Mouse (Mus musculus) forebrain, embryonic 16.5 days (tissue): ENCODE measurements at regions not wholly inside any gene's neighbourhood (a gene's known extent, or its start where the extent isn't known, plus 50 kb on each side); places are given as distances from the start of the nearest gene placed in this dataset.

ENCODE experiments used
- ATAC-seq: fragments of 200-750 bp; cut with Nextera tagmentation; 2 replicates; pipeline ENCODE4 v1.8.0; 2017; ENCODE audit warnings: mild to moderate bottlenecking, moderate library complexity
- H3K27ac ChIP-seq: fragments of 300-500 bp; sonication (generic); 2 replicates; pipeline ENCODE4 v1.5.1; 2014; ENCODE audit warnings: low read length, control low read depth
- H3K27me3 ChIP-seq: fragments of 300-500 bp; sonication (generic); replicated peaks from 2 replicates; pipeline ENCODE4 v1.6.1; 2014; ENCODE audit warnings: low read length; ENCODE audit not compliant: control insufficient read depth, insufficient read depth
- H3K36me3 ChIP-seq: fragments of 300-500 bp; sonication (generic); 2 replicates; pipeline ENCODE4 v1.6.1; 2014; ENCODE audit not compliant: control insufficient read depth, insufficient read depth
- H3K4me1 ChIP-seq: fragments of 300-500 bp; sonication (generic); replicated peaks from 2 replicates; pipeline ENCODE4 v1.6.1; 2014; ENCODE audit warnings: low read length; ENCODE audit not compliant: control insufficient read depth, insufficient read depth
- H3K4me2 ChIP-seq: fragments of 300-500 bp; sonication (generic); 2 replicates; pipeline ENCODE4 v1.6.1; 2014; ENCODE audit warnings: mild to moderate bottlenecking, low read length, control low read depth
- H3K4me3 ChIP-seq: fragments of 300-500 bp; sonication (generic); replicated peaks from 2 replicates; pipeline ENCODE4 v1.5.1; 2014; ENCODE audit warnings: mild to moderate bottlenecking, low read length, control low read depth
- H3K9ac ChIP-seq: fragments of 300-500 bp; sonication (generic); replicated peaks from 2 replicates; pipeline ENCODE4 v1.6.1; 2014; ENCODE audit warnings: low read depth, low read length, control low read depth
- H3K9me3 ChIP-seq: fragments of 300-500 bp; sonication (generic); 2 replicates; pipeline ENCODE4 v1.6.1; 2016; ENCODE audit warnings: low read length; ENCODE audit not compliant: control insufficient read depth
- WGBS: fragments of 180-500 bp; shearing (Covaris S2); extraction: QIAGEN DNeasy Blood & Tissue Kit; methylation state at CpG from one replicate; pipeline ENCODE4 v1.1.7; 2014; 5-methylcytosine and 5-hydroxymethylcytosine counted together

DNA sequence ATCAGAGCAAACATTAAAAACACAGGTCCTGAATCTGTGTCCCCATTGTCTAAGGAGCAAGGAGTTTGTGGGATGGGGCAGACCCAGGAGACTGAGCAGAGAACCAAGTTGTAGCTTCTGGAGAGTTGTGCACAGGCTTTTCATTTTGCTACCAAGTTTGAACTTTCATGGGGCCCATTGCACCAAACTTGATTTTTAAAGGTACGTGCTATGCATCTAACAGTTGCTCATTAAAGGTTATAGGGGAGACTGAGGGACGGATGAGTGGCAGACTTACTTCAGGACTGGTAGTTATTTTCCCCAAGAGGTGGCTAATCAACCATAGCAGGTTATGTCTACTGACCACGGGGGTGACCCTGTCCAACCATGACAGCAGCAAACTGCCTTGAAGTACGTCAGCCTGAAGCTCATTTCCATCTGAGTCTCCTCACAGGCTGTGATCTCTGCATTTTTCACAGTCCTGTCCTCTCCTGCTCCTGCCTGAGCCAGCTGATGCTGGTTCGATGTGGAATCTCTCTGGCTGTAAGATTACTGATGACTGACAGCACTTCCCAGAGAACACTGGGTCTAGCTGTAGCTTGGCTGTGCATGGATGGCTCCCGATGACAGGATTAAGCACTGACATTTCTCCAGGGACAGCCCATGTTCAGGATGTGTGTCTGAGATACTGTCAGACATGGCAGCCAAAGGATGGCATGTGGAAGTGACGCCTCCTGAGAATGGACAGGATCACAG lies 590.9 kb upstream of the Plxna2 start:
- Histone ChIP-seq H3K4me3 (no peak overlapping the region), H3K4me1 (peaks cover 8% of the 10 kb centered on the region; the same call in 1 of the 2 replicates), H3K27ac (no peak overlapping the region), H3K36me3 (no peaks in the 10 kb centered on the region), H3K9ac (no peak overlapping the region), H3K9me3 (no peaks in the 10 kb centered on the region), H3K27me3 (no peaks in the 10 kb centered on the region), H3K4me2 (no peak overlapping the region)
- no peak for ATAC-seq
- WGBS: 87% methylated on average over 7 of the region's 7 CpGs

DNA sequence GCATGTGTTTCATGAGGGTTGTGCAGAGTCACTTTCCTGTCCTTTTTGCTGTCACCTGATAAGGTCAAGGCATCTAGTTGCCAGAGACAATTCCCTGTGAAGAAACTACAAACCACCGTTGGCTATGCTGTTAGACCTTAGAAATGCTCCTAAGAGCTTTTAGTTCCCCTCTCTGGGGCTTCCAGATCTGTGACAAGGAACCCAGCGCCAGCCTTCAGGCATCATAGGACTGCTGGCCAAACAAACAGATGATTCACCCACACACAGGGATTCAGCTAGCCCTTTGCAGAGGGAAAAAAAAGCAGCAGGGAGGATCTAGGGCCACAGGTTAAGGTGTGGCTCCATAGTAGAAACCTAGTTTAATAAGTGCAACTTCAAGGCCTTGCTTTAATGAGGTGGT lies 591.8 kb upstream of the Plxna2 start:
- Histone ChIP-seq H3K4me3 (no peak overlapping the region), H3K27me3 (no peaks in the 10 kb centered on the region), H3K9ac (no peak overlapping the region), H3K4me2 (no peak overlapping the region), H3K9me3 (no peaks in the 10 kb centered on the region), H3K36me3 (no peaks in the 10 kb centered on the region), H3K4me1 (peaks cover 8% of the 10 kb centered on the region; the same call in 1 of the 2 replicates), H3K27ac (no peak overlapping the region)
- 70% methylated on average over 2 of the region's 2 CpGs for WGBS
- ATAC-seq: no peak

DNA sequence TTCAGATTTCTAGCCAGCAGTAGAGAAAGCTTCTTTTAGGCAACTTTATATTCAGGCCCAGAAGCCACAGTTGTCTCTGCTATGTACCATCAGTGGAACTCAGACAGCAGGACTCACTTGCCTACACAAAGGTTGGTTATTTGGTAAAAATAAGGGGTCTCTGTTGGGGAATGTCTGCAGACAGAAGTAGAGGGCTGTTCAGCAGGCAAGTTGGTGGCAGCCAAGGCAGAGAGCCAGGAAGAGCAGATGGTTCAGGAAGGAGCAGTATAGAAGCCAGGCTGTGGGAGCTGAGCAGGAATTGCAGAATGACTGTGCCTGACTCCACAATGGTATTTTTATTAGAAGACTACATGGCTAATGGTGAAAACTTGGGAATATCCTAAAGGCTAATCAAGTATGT lies 598.7 kb upstream of the Plxna2 start:
- no peaks in the 10 kb centered on the region for H3K9me3 ChIP-seq
- no peak overlapping the region for H3K9ac ChIP-seq
- peak overlapping the region; percentile 59 for H3K27ac ChIP-seq
- H3K4me3 ChIP-seq: no peak overlapping the region
- no peaks in the 10 kb centered on the region for H3K36me3 ChIP-seq
- H3K4me1 ChIP-seq: peaks cover 3% of the 10 kb centered on the region; the same call in 1 of the 2 replicates
- H3K27me3 ChIP-seq: no peaks in the 10 kb centered on the region
- ATAC-seq: peak; percentile 92
- no peak overlapping the region for H3K4me2 ChIP-seq

DNA sequence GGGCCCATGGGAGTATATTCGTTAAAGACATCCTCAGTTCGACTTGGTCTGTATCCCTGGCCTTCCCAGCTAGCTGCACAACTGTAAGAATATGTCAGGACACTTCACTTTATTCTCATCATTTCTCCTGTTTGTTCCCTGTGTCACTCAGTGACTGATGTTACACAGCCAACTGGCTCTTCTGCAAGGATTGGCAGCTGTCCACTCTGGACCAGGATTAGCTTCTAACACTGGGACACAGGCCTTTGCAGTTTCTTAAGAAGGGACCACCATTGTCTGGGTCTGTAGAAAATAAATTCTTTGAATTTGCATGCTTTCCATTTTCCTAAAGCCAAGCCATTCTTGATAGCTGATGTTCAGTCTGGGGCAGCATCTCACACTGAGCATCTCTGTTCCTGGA lies 622.1 kb upstream of the Camk1g start:
- Histone ChIP-seq H3K4me3 (no peak overlapping the region), H3K27ac (no peak overlapping the region), H3K4me1 (peaks cover 17% of the 10 kb centered on the region), H3K9me3 (no peaks in the 10 kb centered on the region), H3K36me3 (no peaks in the 10 kb centered on the region), H3K4me2 (no peak overlapping the region), H3K27me3 (no peaks in the 10 kb centered on the region), H3K9ac (no peak overlapping the region)
- ATAC-seq: no peak
- WGBS: 91% methylated on average over 2 of the region's 2 CpGs

DNA sequence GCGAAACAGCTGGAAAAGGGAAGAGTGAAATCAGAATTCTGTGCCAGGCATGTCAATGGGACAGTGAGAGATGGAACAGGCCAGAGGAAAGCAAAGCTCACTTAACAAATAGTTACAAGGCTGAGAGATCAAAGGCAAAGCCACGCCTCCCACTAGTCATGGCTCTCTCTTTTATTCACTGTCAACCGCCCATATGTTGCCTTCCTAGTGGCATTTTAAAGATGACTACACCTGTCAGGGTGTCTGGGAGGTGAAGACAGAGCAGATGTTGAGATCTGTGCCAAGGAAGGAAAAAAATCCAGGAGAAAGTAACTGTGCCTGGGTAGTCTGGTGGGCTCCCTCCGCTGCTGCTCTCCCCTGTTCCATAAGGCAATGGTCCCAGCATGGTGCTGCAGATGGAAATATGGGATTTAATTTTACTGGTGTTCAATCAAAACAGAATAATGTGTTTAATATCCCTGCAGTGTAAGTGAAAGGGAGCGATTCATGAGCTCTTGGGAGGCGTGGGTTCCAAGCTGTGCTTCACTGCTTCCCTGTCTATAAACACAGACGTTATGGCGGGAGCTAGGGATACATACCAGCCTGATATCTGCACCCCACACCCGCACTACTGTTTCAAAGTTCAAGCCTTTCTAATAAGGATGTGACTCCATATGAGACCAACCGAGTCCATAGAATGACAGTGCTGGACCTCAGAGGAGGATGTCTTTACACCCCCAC lies 620.0 kb upstream of the Camk1g start:
- 40% methylated on average over 10 of the region's 10 CpGs for WGBS
- H3K27me3 ChIP-seq: no peaks in the 10 kb centered on the region
- peak overlapping the region; percentile 38 for H3K4me2 ChIP-seq
- no peak overlapping the region for H3K4me3 ChIP-seq
- no peaks in the 10 kb centered on the region for H3K36me3 ChIP-seq
- no peaks in the 10 kb centered on the region for H3K9me3 ChIP-seq
- peak overlapping the region; percentile 77 for H3K27ac ChIP-seq
- ATAC-seq: peak; percentile 84
- no peak overlapping the region for H3K9ac ChIP-seq
- peaks cover 17% of the 10 kb centered on the region for H3K4me1 ChIP-seq

DNA sequence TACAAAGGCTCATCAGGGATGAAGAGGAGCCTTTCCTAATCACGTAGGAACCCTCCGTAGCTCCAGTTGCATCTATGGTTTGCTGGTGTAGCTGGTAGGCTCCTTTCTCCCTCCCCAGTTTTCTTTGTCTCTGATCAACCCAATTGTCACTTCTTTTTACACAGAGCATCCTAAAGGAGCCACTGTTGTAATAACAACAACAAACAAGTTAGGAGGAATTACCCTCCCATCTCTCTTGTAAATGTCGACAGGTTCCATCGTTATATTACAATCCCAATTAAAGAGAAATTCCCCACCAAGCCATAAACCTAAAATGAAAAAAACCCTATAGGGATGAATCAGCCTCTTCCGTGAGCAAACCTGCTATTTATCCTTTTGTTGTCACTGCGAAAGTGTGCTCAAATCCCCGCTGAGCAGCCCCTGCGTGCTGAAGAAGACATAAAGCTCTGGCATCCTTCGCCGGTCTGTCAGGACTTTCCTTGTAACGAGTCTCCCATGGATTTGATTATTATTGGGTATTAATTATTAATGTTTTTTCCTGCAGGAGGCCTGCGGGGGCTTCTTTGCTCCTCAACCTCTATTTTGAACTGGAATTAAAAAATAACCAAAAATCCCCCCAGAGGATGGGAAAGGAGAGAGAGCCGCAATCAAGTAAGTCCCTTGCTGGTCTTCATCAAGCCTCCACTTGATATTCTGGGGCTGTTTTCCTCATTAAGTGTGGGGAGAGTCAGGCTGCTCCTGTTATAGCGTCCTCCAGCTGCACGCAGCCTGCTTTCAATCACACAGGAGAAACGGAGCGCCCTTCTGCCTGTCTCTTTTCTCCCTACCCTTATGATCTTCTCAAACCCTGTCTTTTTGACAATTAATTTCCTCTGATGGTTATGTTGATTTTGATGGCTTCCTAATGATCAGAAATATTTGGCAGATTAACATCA lies 619.1 kb upstream of the Camk1g start:
- Histone ChIP-seq H3K27ac (peak overlapping the region; percentile 77), H3K9ac (no peak overlapping the region; the same call in 1 of the 2 replicates), H3K36me3 (no peaks in the 10 kb centered on the region), H3K4me2 (peak overlapping the region; percentile 38), H3K4me1 (peaks cover 17% of the 10 kb centered on the region), H3K9me3 (no peaks in the 10 kb centered on the region), H3K4me3 (no peak overlapping the region), H3K27me3 (no peaks in the 10 kb centered on the region)
- ATAC-seq: peak; percentile 59; the same call in 1 of the 2 replicates
- WGBS: 15% methylated on average over 17 of the region's 17 CpGs

DNA sequence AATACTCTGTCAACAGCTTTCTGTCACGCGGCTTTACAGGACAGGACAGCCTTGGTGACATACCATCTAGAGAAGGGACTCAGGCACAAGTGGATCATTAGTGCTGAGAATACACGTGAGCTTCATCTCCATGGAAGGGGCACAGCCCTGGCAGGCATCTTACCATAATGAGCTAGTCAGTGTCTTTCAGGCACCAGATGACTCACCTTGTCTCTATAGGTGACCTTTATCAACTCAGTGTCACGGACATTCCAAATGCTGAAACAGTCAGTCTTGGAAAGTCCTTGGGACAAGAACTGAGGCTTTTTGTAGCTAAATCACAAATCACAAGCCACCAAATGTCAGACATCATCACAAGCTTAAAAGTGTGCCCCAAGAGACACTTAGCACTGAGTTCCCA lies 610.5 kb upstream of the Camk1g start:
- 82% methylated on average over 4 of the region's 4 CpGs for WGBS
- no peaks in the 10 kb centered on the region for H3K36me3 ChIP-seq
- H3K27me3 ChIP-seq: no peaks in the 10 kb centered on the region
- no peak for ATAC-seq
- no peak overlapping the region for H3K4me3 ChIP-seq
- no peak overlapping the region for H3K27ac ChIP-seq
- no peak overlapping the region for H3K9ac ChIP-seq
- no peaks in the 10 kb centered on the region for H3K9me3 ChIP-seq
- no peak overlapping the region for H3K4me2 ChIP-seq
- no peaks in the 10 kb centered on the region for H3K4me1 ChIP-seq

DNA sequence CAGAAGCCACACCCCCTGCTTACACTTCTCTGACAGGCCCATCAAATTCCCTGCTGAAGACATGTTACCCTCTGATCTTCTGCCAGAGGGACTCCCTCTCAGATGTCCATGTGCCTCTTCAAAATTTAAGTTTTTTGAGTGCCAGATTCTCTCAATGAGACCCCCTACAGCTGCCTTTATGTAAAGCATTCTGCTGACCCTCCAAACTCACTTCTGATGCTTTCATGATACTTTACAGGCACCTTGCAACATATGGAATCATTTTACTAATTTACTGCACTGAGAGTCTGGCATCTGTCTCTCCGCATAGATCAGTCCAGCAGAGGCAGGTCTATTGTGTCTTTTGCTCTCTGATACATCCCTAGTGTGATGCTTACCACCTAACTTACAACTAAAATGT lies 601.4 kb upstream of the Camk1g start:
- H3K27ac ChIP-seq: no peak overlapping the region

More for the DNA sequence above, 601.4 kb upstream of the Camk1g start:
- Histone ChIP-seq H3K4me3 (no peak overlapping the region), H3K9ac (no peak overlapping the region), H3K4me1 (peaks cover 12% of the 10 kb centered on the region), H3K9me3 (no peaks in the 10 kb centered on the region), H3K27me3 (no peaks in the 10 kb centered on the region), H3K4me2 (no peak overlapping the region), H3K36me3 (no peaks in the 10 kb centered on the region)
- 53% methylated on average over 1 of the region's 1 CpGs for WGBS
- ATAC-seq: no peak
